Mouse (Mus musculus): Measurements from ENCODE around the gene 4930402H24Rik. TPM values are rescaled to one million over a fixed set of nuclear protein-coding genes. Genes with fewer than 3 reads are reported as not detected.

The 4930402H24Rik gene
- 20.3 TPM for polyA plus RNA-seq (2014; fragmentation: Illumina TruSeq; extraction: RNeasy Lipid Tissue Mini Kit (QIAGEN cat#74804); ENCODE audit: low replicate concordance)

DNA sequence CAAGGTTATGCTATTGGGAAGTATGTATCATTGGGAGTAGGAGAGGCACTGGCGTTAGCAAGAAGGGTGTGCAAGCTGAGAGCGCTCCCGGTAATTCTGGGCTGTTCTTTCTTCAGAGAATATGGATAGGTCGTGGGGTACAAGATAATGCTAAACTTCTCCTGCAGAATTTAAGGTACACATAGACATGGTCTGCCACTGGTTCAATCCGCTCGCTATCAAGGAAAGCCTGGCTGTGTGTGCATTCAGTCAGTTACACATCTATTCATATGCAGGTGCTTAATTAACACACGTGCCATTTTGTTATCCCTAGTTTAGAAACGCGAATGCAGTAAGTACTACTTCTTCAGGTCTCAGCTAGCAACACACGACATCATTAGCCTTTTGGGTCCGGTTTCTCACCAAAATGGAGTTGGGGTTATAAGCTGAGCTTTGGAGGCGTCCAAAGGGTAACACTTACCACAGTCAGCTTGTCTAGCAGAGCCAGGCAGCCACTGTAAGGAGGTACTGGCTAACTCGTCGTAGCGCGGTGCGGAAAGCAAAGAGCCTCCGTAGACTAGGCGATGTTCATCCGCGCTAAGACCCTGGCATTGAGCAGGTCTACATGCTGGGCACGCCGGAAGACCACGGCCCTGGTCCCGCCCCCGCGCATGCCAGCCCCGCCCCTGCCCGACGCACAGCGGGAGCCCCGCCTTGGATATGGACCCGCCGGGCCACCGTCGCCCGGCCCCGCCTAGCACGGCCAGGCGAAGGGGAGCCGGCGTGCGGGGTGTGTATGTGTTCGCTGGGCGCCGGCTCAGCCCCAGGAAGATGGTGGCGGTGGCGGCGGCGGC lies at the start of gene 4930402H24Rik, which contains the start of gene Atrn:
TSS of gene 4930402H24Rik (minus strand) at position 656 of the 833 bp plus-strand sequence.
TSS of gene Atrn (plus strand) at position 745 of the 833 bp plus-strand sequence.

GRCm38 (mm10) chr2:130697153-130697810 lies 208.9 kb downstream of the 4930402H24Rik start, which contains the start of gene Slc4a11:
Gene Slc4a11 (minus strand): TSS chr2:130697519.

GRCm38 (mm10) chr2:130667559-130667958 lies 238.6 kb downstream of the 4930402H24Rik start, which contains the start of gene Itpa:
Gene Itpa (plus strand): TSS chr2:130667610.

GRCm38 (mm10) chr2:130664102-130664701 lies 242.0 kb downstream of the 4930402H24Rik start, which contains the start of gene Ddrgk1:
Gene Ddrgk1 (minus strand): TSS chr2:130664659.

Other genes with a start within 250 kb of the 4930402H24Rik start
- gene Ddrgk1, start 241.7 kb downstream of the 4930402H24Rik start, polyA plus RNA-seq (2014; fragmentation: Illumina TruSeq; extraction: RNeasy Lipid Tissue Mini Kit (QIAGEN cat#74804); ENCODE audit: low replicate concordance) = 3.7 TPM
- gene Itpa, start 238.8 kb downstream of the 4930402H24Rik start, polyA plus RNA-seq (2014; fragmentation: Illumina TruSeq; extraction: RNeasy Lipid Tissue Mini Kit (QIAGEN cat#74804); ENCODE audit: low replicate concordance) = 28.7 TPM
- 0.15 TPM for gene Slc4a11, start 208.9 kb downstream of the 4930402H24Rik start, polyA plus RNA-seq (2014; fragmentation: Illumina TruSeq; extraction: RNeasy Lipid Tissue Mini Kit (QIAGEN cat#74804); ENCODE audit: low replicate concordance)
- gene Atrn, start 89 bp upstream of the 4930402H24Rik start, polyA plus RNA-seq (2014; fragmentation: Illumina TruSeq; extraction: RNeasy Lipid Tissue Mini Kit (QIAGEN cat#74804); ENCODE audit: low replicate concordance) = 19.0 TPM
- not detected for gene Gfra4, start 136.7 kb upstream of the 4930402H24Rik start, polyA plus RNA-seq (2014; fragmentation: Illumina TruSeq; extraction: RNeasy Lipid Tissue Mini Kit (QIAGEN cat#74804); ENCODE audit: low replicate concordance)
- 0.41 TPM for gene Adam33, start 157.4 kb upstream of the 4930402H24Rik start, polyA plus RNA-seq (2014; fragmentation: Illumina TruSeq; extraction: RNeasy Lipid Tissue Mini Kit (QIAGEN cat#74804); ENCODE audit: low replicate concordance)
- gene Siglec1, start 180.4 kb upstream of the 4930402H24Rik start, polyA plus RNA-seq (2014; fragmentation: Illumina TruSeq; extraction: RNeasy Lipid Tissue Mini Kit (QIAGEN cat#74804); ENCODE audit: low replicate concordance) = 0.30 TPM
- gene Hspa12b, start 220.9 kb upstream of the 4930402H24Rik start, polyA plus RNA-seq (2014; fragmentation: Illumina TruSeq; extraction: RNeasy Lipid Tissue Mini Kit (QIAGEN cat#74804); ENCODE audit: low replicate concordance) = 0.30 TPM
- not detected for gene Gm11037, start 227.1 kb upstream of the 4930402H24Rik start, polyA plus RNA-seq (2014; fragmentation: Illumina TruSeq; extraction: RNeasy Lipid Tissue Mini Kit (QIAGEN cat#74804); ENCODE audit: low replicate concordance)